Mouse (Mus musculus) kidney, adult 9 months (tissue): ENCODE data around the gene Usp2.
"Not testable (repeated sequence)": the region's sequence is repeated elsewhere in the genome, so short reads cannot be mapped to it uniquely, and the experiment has no call there.

Experiments
- DNase-seq: peaks from one replicate; pipeline ENCODE4 v3.0.0; 2022

Gene Usp2

GRCm38 (mm10) chr9:44094737-44095136 lies 27.9 kb downstream of the Usp2 start:
- no peak for DNase-seq

GRCm38 (mm10) chr9:44095781-44096180 lies 29.0 kb downstream of the Usp2 start:
- DNase-seq, result no peak

- peak; percentile 58 for DNase-seq
Measured at GRCm38 (mm10) chr9:44096536-44096935, 29.7 kb downstream of the Usp2 start.

- DNase-seq, result no peak
Measured at GRCm38 (mm10) chr9:44101490-44101889, 34.7 kb downstream of the Usp2 start, which contains the start of gene Mfrp. TSS of gene Mfrp (plus strand) at chr9:44101729.

GRCm38 (mm10) chr9:44104881-44105280 lies 38.1 kb downstream of the Usp2 start:
- DNase-seq, result no peak

- no peak for DNase-seq
Measured at GRCm38 (mm10) chr9:44105781-44106180, 39.0 kb downstream of the Usp2 start.

GRCm38 (mm10) chr9:44106182-44106581 lies 39.4 kb downstream of the Usp2 start:
- DNase-seq, result no peak

GRCm38 (mm10) chr9:44106596-44106995 lies 39.8 kb downstream of the Usp2 start:
- no peak for DNase-seq

- DNase-seq, result peak; percentile 82
Measured at GRCm38 (mm10) chr9:44107110-44107509, 40.3 kb downstream of the Usp2 start, which contains the start of gene C1qtnf5. TSS of gene C1qtnf5 (plus strand) at chr9:44107245.

- no peak for DNase-seq
Measured at GRCm38 (mm10) chr9:44107557-44108179, 40.8 kb downstream of the Usp2 start.

- no peak for DNase-seq
Measured at GRCm38 (mm10) chr9:44108269-44109055, 41.6 kb downstream of the Usp2 start.

- DNase-seq, result peak; percentile 83
Measured at GRCm38 (mm10) chr9:44109360-44110095, 42.7 kb downstream of the Usp2 start.

GRCm38 (mm10) chr9:44111909-44112308 lies 45.1 kb downstream of the Usp2 start:
- DNase-seq, result not testable (repeated sequence)

GRCm38 (mm10) chr9:44113105-44113789 lies 46.4 kb downstream of the Usp2 start, which contains the start of the genes Gm49380 and Rnf26:
TSS of gene Gm49380 (minus strand) at chr9:44113500.
TSS of gene Rnf26 (minus strand) at chr9:44113517.
- peak; percentile 99 for DNase-seq

- DNase-seq, result peak; percentile 64
Measured at GRCm38 (mm10) chr9:44114453-44114852, 47.6 kb downstream of the Usp2 start.

GRCm38 (mm10) chr9:44115599-44115998 lies 48.8 kb downstream of the Usp2 start:
- no peak for DNase-seq

- no peak for DNase-seq
Measured at GRCm38 (mm10) chr9:44116182-44116581, 49.4 kb downstream of the Usp2 start.

GRCm38 (mm10) chr9:44119011-44119410 lies 52.2 kb downstream of the Usp2 start:
- no peak for DNase-seq

GRCm38 (mm10) chr9:44119948-44120465 lies 53.2 kb downstream of the Usp2 start:
- no peak for DNase-seq

- DNase-seq, result no peak
Measured at GRCm38 (mm10) chr9:44124317-44124716, 57.5 kb downstream of the Usp2 start.

GRCm38 (mm10) chr9:44125026-44125425 lies 58.2 kb downstream of the Usp2 start:
- no peak for DNase-seq
